Mouse (Mus musculus) brown adipose tissue, adult 24 weeks (tissue): Measurements from ENCODE around the gene Wnt7a. TPM values are rescaled to one million over a fixed set of nuclear protein-coding genes. Genes with fewer than 3 reads are reported as not detected.

Source experiments
- H3K27ac ChIP-seq: fragments of 200-500 bp; replicated peaks from 2 replicates; pipeline ENCODE4 v1.5.1; 2012; ENCODE audit warnings: low read depth, mild to moderate bottlenecking, low read length
- H3K4me1 ChIP-seq: fragments of 200-500 bp; 2 replicates; pipeline ENCODE4 v1.6.1; 2012; ENCODE audit warnings: low read length, mixed read lengths; ENCODE audit not compliant: control insufficient read depth, insufficient read depth, insufficient read length
- H3K4me3 ChIP-seq: fragments of 200-500 bp; 2 replicates; pipeline ENCODE4 v1.5.1; 2012; ENCODE audit warnings: low read depth, mild to moderate bottlenecking, low read length, moderate library complexity; ENCODE audit not compliant: insufficient read depth
- polyA plus RNA-seq: library from polyadenylated mRNA; stranded (reverse); fragments of >200 nt; gene quantifications from 2 replicates; pipeline ENCODE4 v1.2.4, GENCODE M21; 2012; ENCODE audit not compliant: missing spikeins, insufficient read depth, insufficient read length

The Wnt7a gene
- polyA plus RNA-seq, 1 experiment = not detected

DNA sequence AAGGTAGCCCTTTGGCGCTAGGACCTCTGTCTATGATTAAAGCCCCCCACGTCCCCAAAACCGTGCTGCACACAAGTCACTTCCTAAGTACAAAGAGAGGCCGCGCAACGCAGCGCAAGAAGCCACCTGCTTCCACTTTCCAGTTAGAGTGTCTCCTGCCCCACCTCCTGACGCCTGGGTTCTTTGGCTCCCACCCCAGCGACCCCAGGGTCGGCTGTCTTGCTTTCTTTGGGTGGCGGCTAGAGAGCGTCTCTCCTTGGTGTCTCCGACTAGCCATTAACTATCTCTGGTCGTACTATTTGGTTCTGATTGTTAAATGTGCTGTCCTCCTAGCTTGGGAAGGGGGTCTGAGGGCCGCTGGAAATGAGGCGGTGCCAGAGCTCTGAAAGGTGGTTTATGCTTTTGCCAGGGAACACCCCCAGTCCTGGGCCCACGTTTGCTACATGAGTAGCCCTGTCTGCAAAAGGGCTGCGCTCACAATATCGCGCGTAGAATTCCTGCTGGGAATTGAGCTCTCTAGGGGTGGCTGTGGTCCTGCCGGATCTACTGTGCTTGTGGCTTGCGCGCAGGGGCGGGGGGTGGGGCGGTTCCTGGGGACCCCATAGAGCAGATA, 889 bp downstream of the Wnt7a start:
- Histone ChIP-seq H3K4me3 (no peak overlapping the region), H3K27ac (no peak overlapping the region), H3K4me1 (no peaks in the 10 kb centered on the region)

DNA sequence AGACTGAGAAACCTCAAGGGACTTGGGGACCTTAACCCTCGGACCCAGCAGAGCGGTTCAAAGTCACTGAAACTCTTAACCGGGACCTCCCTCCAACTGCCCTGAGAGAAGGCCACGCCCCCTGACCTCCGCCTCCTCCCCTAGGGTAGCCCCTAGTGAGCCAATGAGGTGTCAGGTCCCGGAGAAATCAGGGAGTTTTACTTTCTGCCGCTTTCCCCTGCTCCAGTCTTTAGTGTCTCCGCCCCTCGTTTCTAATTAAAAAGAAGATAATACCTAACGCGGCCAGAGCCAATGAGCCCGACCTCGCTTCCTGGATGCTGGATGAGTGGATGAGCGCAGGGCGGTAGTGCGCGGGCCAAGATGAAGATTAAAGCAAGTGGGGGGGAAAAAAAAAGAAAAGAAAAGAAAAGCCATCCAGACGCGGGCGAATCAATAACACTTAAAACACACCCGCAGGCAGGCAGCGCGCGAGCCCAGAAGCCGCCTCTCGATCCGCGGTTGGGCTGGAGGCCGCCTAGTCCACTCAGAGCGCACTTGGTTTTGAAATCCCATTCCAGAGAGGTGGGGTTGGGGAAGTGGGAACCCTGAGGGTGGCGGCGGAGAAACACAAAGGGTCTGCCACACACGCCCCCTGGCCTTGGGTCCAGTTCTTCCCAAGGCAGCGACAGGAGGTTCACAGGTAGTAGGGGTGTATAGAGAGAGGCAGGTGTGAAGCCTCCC, 1.6 kb downstream of the Wnt7a start:
- Histone ChIP-seq H3K4me1 (no peaks in the 10 kb centered on the region), H3K27ac (no peak overlapping the region), H3K4me3 (no peak overlapping the region)

GRCm38 (mm10) chr6:91408616-91409015, 2.5 kb downstream of the Wnt7a start:
- no peaks in the 10 kb centered on the region for H3K4me1 ChIP-seq
- H3K4me3 ChIP-seq = no peak overlapping the region
- H3K27ac ChIP-seq = no peak overlapping the region

- Histone ChIP-seq H3K27ac (no peak overlapping the region), H3K4me1 (no peaks in the 10 kb centered on the region), H3K4me3 (no peak overlapping the region)
Observed at GRCm38 (mm10) chr6:91401591-91401990, 9.6 kb downstream of the Wnt7a start.

GRCm38 (mm10) chr6:91400514-91400913, 10.6 kb downstream of the Wnt7a start:
- Histone ChIP-seq H3K4me1 (no peaks in the 10 kb centered on the region), H3K4me3 (no peak overlapping the region), H3K27ac (no peak overlapping the region)

DNA sequence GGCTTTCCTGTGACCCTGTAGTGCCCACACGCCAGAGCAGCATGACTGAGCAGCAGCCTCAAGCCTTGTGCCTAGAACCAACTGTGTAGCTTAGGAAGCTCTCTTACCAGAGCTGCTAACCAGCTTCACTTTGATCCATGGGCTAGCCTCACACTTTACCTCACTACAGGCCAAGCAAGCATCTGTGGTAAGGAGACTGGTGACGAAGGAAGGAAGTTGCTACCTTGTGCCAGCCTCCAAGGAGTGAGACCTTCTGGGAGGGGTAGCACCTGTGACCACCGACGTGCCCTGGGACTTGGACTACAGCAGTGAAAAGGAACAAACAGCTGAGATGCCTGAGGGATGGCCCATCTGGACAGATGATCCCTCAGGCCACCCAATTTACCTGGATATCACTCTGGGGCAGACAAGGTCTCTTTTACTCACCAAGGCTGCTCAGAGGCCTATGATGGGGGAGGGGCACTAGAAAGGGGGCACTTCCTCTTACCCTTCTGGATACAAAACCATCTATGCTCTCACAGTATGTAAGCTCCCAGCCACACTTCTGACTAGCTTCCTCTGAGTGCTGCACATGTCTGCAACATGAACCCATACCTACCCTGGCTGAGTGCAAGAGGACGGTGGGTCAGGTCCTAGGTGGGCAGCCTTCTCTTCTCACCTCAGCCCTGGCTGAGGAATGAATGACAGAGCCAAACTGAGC, 18.5 kb downstream of the Wnt7a start:
- no peak overlapping the region for H3K4me3 ChIP-seq
- H3K4me1 ChIP-seq = no peaks in the 10 kb centered on the region
- H3K27ac ChIP-seq = no peak overlapping the region

GRCm38 (mm10) chr6:91389141-91389540, 22.0 kb downstream of the Wnt7a start:
- no peaks in the 10 kb centered on the region for H3K4me1 ChIP-seq
- no peak overlapping the region for H3K4me3 ChIP-seq
- H3K27ac ChIP-seq = no peak overlapping the region

GRCm38 (mm10) chr6:91384415-91384814, 26.7 kb downstream of the Wnt7a start:
- no peaks in the 10 kb centered on the region for H3K4me1 ChIP-seq
- no peak overlapping the region for H3K27ac ChIP-seq
- no peak overlapping the region for H3K4me3 ChIP-seq

DNA sequence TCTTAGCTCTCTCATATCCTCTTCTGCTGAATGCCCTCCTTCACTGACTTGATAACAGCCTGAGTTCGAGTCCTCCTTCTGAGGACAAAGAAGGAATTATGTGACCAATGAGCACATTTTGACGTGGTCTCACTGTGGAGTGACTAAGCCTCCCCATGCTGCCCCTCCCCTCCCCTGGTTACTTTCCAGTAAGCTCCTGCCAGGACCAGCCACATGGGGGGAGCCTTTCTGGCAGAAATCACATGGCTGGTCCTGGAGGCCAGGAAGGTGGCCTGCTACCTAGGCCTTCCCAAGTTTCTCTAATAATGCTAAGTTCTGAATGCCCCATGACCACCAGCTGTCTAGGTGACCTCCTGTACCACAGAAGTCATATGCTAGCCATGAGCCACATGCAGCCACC, 27.3 kb downstream of the Wnt7a start:
- H3K27ac ChIP-seq = no peak overlapping the region
- no peaks in the 10 kb centered on the region for H3K4me1 ChIP-seq

DNA sequence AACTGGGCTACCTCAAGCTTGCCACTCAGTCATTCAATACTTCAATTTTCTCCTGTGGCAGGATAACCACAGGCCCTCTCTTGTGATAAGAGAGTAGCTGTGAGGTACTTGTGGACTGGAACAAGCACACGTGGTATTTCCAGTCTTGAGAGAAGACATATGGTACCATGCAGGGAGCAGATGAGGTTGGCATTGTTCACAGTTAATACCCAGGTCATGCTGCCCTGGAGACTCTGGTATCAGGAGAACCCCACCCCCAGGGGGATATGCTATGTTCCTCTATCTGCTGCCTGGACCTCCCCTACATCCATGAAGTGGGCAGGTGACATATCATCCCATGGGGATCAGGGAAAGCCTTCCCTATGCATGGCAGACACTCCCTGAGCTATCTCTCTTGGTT, 27.9 kb downstream of the Wnt7a start:
- Histone ChIP-seq H3K4me1 (no peaks in the 10 kb centered on the region), H3K4me3 (no peak overlapping the region), H3K27ac (no peak overlapping the region)

More for the DNA sequence above, 27.3 kb downstream of the Wnt7a start:
- no peak overlapping the region for H3K4me3 ChIP-seq

DNA sequence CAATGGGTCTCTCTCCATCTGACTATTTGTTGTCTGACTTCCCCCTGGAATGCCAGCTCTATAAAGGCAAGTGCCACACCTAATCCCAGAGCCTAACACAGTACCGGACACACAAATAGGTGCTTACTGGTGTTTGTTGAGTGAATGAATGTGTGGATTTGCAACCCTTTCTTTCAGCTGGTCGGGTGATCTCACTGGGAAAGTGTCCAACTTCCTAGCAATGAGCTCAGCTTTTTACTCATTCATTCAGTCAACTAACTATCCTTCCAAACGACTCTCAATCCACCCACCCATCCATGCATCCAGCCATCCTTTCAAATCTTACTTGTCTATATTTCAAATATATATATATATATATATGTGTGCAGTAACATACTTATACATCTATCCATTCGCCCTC, 31.3 kb downstream of the Wnt7a start:
- H3K4me3 ChIP-seq = no peak overlapping the region
- no peak overlapping the region for H3K27ac ChIP-seq
- no peaks in the 10 kb centered on the region for H3K4me1 ChIP-seq

GRCm38 (mm10) chr6:91379266-91379665, 31.9 kb downstream of the Wnt7a start:
- no peak overlapping the region for H3K4me3 ChIP-seq
- no peaks in the 10 kb centered on the region for H3K4me1 ChIP-seq
- H3K27ac ChIP-seq = no peak overlapping the region

- Histone ChIP-seq H3K27ac (no peak overlapping the region), H3K4me1 (no peaks in the 10 kb centered on the region)
Observed at GRCm38 (mm10) chr6:91372977-91373376, 38.2 kb downstream of the Wnt7a start.

DNA sequence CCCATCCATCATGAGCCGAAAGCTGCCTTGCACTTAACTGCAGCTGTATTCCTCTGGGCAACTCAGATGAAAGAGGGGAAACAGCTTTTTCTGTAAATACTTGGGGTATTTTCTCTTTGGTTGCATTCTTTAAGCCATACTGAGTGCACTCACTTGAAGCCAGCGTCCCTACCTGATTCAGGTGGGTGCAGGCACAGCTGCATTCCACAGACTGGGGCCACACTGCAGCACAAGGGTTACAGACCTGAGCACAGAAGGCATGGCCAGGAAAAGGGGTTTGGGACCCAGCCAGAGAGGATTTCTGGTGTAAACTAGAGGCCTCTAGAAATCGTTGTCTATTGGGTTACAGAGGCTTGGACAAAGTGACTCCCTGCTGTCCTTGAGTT, 38.6 kb downstream of the Wnt7a start:
- Histone ChIP-seq H3K27ac (no peak overlapping the region), H3K4me3 (no peak overlapping the region), H3K4me1 (no peaks in the 10 kb centered on the region)

More at GRCm38 (mm10) chr6:91372977-91373376, 38.2 kb downstream of the Wnt7a start:
- H3K4me3 ChIP-seq = no peak overlapping the region

DNA sequence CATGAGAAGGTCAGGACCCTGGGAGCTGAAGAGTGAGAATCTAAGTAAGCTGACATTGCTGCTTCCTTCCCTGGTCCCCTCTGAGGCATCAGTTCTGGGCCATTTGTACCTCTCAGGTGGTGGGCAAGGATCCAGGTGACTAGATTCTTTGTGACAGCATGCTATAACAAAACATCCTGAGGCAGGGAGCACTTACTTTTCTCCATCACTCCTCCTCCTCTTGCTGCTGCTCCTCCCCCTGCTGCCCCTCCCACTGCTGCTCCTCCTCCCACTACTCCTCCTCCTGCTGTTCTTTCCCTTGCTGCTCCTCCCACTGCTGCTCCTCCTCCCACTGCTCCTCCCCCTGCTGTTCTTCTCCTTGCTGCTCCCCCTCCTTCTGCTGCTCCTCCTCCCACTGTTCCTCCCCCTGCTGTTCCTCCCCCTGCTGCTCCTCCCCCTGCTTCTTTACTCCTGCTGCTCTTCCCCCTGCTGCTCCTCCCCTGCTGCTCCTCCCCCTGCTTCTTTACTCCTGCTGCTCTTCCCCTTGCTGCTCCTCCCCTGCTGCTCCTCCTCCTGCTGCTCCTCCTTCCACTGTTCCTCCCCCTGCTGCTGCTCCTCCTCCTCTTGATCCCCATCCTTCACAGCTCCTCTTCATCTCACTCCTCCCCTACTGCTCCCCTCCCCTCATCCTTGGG, 39.1 kb downstream of the Wnt7a start:
- Histone ChIP-seq H3K4me3 (no peak overlapping the region), H3K4me1 (no peaks in the 10 kb centered on the region), H3K27ac (no peak overlapping the region)
